Mouse (Mus musculus) T-helper 2 cell (primary cell): ENCODE data around the gene Dapk3.

Experiments
- in situ Hi-C: fragments of 300-600 bp; cut with MboI, MseI; formaldehyde crosslinking; loops from one replicate; pipeline ENCODE4 v1.15.1; 2025; ENCODE audit warnings: high pct_unique_total_duplicates

Dapk3 gene

DNA sequence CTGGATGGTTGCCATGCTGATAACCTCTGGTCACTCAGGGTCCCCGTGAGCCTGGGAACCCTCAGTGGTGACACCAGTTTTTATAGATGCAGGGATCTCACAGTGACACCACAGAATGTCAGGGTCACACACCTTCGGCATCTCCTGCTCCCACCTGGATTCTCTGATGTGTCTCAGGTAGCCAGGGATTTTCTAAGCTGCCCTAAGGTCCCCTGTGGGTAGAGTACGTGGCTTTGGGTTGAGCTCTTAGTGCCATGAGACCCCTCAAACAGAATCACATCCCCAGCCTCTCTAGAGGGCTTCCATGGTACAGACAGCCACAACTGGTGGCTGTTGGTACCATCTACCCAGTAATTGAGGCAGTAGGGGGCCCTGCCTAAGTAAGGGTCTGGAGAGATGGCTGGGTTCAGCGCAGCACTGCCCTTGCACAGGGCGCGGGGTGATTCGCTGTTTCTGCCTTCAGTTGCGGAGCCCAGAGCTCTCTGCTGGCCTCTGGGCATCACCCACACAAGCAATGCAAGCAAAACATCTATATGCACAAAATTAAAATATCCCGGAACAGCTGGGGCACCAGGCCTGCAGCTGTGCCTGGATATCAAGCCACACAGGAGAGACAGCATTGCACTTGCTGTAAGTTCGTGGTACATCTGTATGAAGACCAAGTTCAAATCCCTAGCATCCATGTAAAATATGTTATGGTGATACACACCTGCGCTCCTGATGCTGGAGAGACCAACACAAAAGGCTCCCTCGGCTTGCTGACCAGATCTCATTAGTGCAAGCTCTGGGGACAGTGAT lies 53.9 kb downstream of the Dapk3 start:
- in situ Hi-C loops, result no loop called here

- in situ Hi-C loops, result no loop called here
Observed at GRCm38 (mm10) chr10:81238618-81239017, 55.8 kb downstream of the Dapk3 start.

DNA sequence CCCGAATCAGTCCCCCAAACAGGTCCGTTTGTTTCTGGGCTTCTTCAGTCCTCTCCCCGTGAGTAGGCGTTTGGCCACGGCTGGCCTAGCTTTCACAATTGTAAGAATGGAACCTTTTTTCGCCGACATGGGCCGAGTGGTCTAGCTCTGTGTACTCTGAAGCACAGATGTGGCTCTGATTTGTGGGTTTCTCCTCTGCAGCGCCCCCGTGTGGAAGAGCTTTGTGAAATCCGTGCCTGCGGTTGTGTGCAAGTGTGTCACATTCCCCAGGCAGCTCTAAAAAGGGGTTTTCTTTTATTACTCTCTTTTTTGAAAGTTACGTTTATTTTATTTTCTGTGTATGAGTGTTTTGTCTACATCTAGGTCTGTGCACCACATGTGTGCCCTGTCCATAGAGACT lies 58.1 kb downstream of the Dapk3 start:
- in situ Hi-C loops, result no loop called here

GRCm38 (mm10) chr10:81242021-81242420 lies 59.2 kb downstream of the Dapk3 start:
- in situ Hi-C loops, result no loop called here
